Mouse (Mus musculus) megakaryocyte, embryonic 14.5 days (primary cell): ENCODE measurements around the gene Fam111a.

ENCODE experiments used
- FLI1 ChIP-seq: IDR thresholded peaks from 2 replicates; pipeline ENCODE4 v1.6.1; 2012; ENCODE audit warnings: low read length, inconsistent platforms, mixed read lengths
- GATA1 ChIP-seq: IDR thresholded peaks from 3 replicates; pipeline ENCODE4 v1.6.1; 2012; ENCODE audit warnings: mixed read lengths, low read length, inconsistent platforms, borderline replicate concordance

- TF ChIP-seq GATA1 (no peak), FLI1 (no peak)
These were observed 27.2 kb downstream of the Fam111a start for GRCm38 (mm10) chr19:12572614-12573265.
